Mouse (Mus musculus) thymus, adult 2 months (tissue): Measurements from ENCODE around the gene Ndufa7. TPM values are rescaled to one million over a fixed set of nuclear protein-coding genes. Genes with fewer than 3 reads are reported as not detected.
"Not testable (repeated sequence)": the region's sequence is repeated elsewhere in the genome, so short reads cannot be mapped to it uniquely, and the experiment has no call there.

Experiments
- DNase-seq: peaks from one replicate; pipeline ENCODE4 v3.0.0; 2021
- H3K27ac ChIP-seq: fragments of 200-500 bp; 2 replicates; pipeline ENCODE4 v1.5.1; 2012; ENCODE audit warnings: low read length, control low read depth; ENCODE audit not compliant: control insufficient read depth, insufficient read depth
- H3K27me3 ChIP-seq: fragments of 200-500 bp; 2 replicates; pipeline ENCODE4 v1.6.1; 2012; ENCODE audit warnings: mild to moderate bottlenecking, low read length, moderate library complexity, mixed read lengths; ENCODE audit not compliant: control insufficient read depth, insufficient read depth
- H3K36me3 ChIP-seq: fragments of 200-500 bp; 2 replicates; pipeline ENCODE4 v1.6.1; 2012; ENCODE audit warnings: mild to moderate bottlenecking, low read length, moderate library complexity; ENCODE audit not compliant: control insufficient read depth, insufficient read depth
- H3K4me1 ChIP-seq: fragments of 200-500 bp; replicated peaks from 2 replicates; pipeline ENCODE4 v1.6.1; 2012; ENCODE audit warnings: low read length; ENCODE audit not compliant: control insufficient read depth, insufficient read depth
- H3K4me3 ChIP-seq: fragments of 200-500 bp; 2 replicates; pipeline ENCODE4 v1.5.1; 2012; ENCODE audit warnings: mild to moderate bottlenecking, low read length, control low read depth, moderate library complexity; ENCODE audit not compliant: control insufficient read depth, insufficient read depth
- CTCF ChIP-seq: fragments of 200-500 bp; IDR thresholded peaks from 2 replicates; pipeline ENCODE4 v1.5.1; 2012; ENCODE audit warnings: mild to moderate bottlenecking, control low read depth, low read length, moderate library complexity, borderline replicate concordance; ENCODE audit not compliant: control insufficient read depth, poor library complexity, insufficient read depth; ENCODE audit errors: extremely low read depth
- POLR2A ChIP-seq: fragments of 200-500 bp; IDR thresholded peaks from 2 replicates; pipeline ENCODE4 v1.6.1; 2012; ENCODE audit warnings: mild to moderate bottlenecking, low read length, control low read depth, moderate library complexity; ENCODE audit not compliant: control insufficient read depth, poor library complexity, insufficient read depth; ENCODE audit errors: extremely low read depth
- WGBS: fragments of 180-500 bp; shearing (Covaris S2); methylation state at CpG from one replicate; pipeline ENCODE4 v1.1.7; 2018; 5-methylcytosine and 5-hydroxymethylcytosine counted together
- polyA plus RNA-seq: library from polyadenylated mRNA; depleted of rRNA; stranded (reverse); fragments of >200 nt; gene quantifications from 2 replicates; pipeline ENCODE4 v1.2.3, GENCODE M21; 2012

Ndufa7 gene
- polyA plus RNA-seq, 1 experiment = 382 TPM

DNA sequence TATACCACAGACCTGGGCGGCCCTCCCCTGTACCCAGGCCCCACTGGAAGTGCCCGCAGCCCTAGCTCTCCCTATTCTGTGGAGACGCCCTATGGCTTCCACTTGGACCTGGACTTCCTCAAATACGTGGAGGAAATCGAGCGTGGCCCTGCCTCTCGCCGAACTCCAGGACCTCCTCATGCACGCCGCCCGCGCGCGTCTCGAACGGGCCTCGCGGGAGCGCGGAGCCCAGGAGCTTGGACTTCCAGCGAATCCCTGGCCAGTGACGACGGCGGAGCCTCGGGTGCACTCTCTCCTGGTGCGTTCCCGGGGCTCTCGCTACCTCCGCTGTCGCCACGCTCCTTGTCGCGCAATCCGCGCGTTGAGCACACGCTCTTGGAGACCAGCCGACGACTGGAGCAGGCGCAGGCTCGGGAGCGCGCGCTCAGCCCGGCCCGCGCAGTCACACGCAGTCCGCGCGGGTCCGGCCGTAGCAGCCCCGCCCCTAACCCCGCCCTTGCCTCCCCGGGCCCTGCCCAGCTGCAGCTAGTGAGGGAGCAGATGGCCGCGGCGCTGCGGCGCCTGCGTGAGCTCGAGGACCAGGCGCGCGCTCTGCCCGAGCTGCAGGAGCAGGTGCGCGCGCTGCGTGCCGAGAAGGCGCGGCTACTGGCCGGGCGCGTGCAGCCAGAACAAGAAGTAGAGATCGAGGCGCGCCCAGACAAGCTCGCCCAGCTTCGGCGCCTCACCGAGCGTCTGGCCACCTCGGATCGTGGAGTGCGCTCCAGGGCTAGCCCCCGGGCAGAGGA is 7.0 kb upstream of the Ndufa7 start:
- TF ChIP-seq POLR2A (peak; percentile 49; the same call in 1 of the 2 replicates), CTCF (peak; percentile 61; the same call in 1 of the 2 replicates)
- H3K4me1 ChIP-seq = peaks cover 13% of the 10 kb centered on the region
- under 1% methylated on average over 89 of the region's 89 CpGs for WGBS
- H3K4me3 ChIP-seq = peak overlapping the region; percentile 62
- peaks cover 7% of the 10 kb centered on the region for H3K36me3 ChIP-seq
- no peaks in the 10 kb centered on the region; the same call in 1 of the 2 replicates for H3K27me3 ChIP-seq
- H3K27ac ChIP-seq = no peak overlapping the region
- DNase-seq = peak; percentile 78

DNA sequence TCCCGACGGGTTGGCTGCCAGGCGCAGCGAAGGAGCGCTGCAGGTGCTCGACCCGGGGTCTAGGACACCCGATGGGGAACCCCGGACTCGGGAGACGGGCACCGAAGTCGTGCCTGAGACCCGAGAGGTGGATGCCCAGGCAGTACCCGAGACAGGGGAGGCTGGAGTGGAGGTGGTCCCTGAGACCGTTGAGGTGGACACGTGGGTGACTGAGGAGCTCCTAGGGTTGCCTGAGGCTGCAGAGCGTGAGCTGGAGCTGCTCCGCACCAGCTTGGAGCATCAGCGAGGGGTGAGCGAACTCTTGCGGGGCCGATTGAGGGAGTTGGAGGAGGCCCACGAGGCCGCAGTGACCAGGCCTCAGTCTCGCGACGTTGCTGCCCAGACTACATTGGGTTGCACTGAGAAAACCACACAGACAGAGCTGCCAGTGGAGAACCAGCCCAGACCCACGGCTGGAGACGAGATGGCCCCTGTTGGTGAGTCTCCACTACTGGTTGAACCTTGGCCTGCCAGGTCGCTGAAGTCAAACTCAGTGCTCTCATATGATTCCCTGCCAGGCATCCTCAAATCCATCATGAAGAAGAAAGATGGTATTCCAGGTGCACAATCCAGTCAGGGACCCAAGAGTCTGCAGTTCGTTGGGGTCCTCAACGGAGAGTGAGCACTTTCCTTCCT is 6.3 kb upstream of the Ndufa7 start:
- Histone ChIP-seq H3K4me3 (peak overlapping the region; percentile 62), H3K4me1 (peaks cover 13% of the 10 kb centered on the region), H3K27ac (no peak overlapping the region), H3K36me3 (peaks cover 12% of the 10 kb centered on the region), H3K27me3 (no peaks in the 10 kb centered on the region)
- WGBS = 23% methylated on average over 33 of the region's 33 CpGs
- TF ChIP-seq POLR2A = no peak
- TF ChIP-seq CTCF = no peak
- no peak for DNase-seq

DNA sequence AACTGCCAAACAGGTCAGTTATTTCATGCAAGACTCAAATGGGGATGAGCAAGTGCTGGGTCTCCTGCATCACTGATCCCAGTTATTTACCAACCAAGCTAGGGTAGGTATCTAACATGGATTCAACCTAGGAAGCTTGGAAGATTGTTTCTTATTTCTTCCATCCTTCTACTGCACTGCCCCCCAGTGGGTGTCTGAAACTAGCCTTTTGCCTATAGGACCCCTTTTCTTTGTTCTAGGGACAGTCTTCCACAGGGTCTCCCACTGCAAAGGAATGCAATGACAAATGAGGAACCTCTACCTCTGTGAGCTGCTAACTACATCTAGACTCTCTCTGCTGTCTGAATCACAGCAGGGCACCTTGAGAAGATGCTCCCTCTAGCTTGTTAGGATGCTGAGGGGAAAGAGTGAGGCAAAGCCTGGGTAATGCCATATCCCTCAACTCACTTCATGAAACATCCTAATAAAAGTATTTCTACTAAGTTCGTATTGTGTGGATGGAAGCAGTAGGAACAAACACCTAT is 1.9 kb upstream of the Ndufa7 start:
- no peak for DNase-seq
- Histone ChIP-seq H3K4me3 (no peak overlapping the region), H3K36me3 (peaks cover 12% of the 10 kb centered on the region), H3K27me3 (no peaks in the 10 kb centered on the region), H3K4me1 (peaks cover 21% of the 10 kb centered on the region), H3K27ac (no peak overlapping the region)
- WGBS = 93% methylated on average over 1 of the region's 1 CpGs
- TF ChIP-seq CTCF (no peak), POLR2A (no peak)

DNA sequence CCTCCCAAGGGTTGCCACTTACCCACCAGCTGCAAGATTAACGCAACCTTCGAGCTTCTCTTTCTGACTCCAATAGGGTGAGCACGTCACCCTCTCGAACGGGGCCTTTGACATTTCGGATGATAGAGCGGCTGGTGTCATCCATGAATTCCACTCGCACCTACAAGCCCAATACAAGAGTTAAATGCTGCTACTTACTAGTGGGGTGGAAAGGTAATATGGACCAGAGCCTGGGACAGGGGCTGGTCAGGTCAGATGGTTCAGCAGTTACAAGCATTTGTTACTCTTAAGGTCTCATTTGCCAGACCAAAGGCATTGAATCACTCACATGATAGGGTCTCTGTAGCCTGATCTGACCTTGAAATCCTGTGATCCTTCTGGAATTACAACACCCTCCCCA is 1.2 kb upstream of the Ndufa7 start:
- Histone ChIP-seq H3K4me1 (peaks cover 16% of the 10 kb centered on the region), H3K36me3 (peaks cover 12% of the 10 kb centered on the region)
- WGBS = 89% methylated on average over 8 of the region's 8 CpGs
- H3K27ac ChIP-seq, H3K27me3 ChIP-seq, DNase-seq, H3K4me3 ChIP-seq: not testable (repeated sequence)

DNA sequence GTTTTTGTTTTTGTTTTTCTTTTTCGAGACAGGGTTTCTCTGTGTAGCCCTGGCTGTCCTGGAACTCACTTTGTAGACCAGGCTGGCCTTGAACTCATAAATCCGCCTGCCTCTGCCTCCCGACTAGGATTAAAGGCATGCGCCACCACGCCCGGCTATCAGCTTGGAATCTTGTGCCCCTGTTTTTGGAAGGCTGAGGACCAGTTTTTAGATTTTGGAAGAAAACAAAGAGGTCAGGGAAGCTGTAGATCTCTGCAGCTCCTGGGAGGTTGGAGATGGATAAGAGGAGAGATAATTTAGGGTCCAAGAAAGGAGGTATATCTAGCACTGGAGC is 592 bp downstream of the Ndufa7 start:
- H3K4me1 ChIP-seq = peaks cover 12% of the 10 kb centered on the region
- not testable (repeated sequence) for DNase-seq, H3K27me3 ChIP-seq, H3K27ac ChIP-seq
- peak overlapping the region; percentile 95 for H3K4me3 ChIP-seq
- peaks cover 17% of the 10 kb centered on the region for H3K36me3 ChIP-seq
- 16% methylated on average over 6 of the region's 6 CpGs for WGBS

DNA sequence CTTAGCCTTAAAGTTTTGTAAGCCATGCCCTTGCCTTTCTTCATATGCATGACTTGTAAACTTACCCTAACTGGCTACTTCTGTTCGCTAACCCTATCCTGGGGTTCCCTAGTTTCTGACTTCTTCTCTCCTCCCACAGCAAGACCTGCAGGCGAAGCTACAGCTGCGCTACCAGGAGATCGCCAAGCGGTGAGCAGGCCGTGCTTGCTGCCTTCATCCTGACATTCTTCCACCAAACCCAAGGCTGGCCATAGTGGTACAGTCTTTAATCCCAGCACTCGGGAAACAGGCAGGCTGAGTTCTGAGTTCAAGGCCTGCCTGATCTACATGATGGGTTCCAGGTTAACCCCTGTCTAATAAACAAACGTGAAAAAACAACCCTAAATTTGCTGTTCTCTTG is 1.1 kb downstream of the Ndufa7 start:
- Histone ChIP-seq H3K4me1 (peaks cover 12% of the 10 kb centered on the region), H3K4me3 (no peak overlapping the region), H3K36me3 (peaks cover 22% of the 10 kb centered on the region), H3K27me3 (no peaks in the 10 kb centered on the region), H3K27ac (no peak overlapping the region)
- WGBS = 92% methylated on average over 8 of the region's 8 CpGs
- no peak for DNase-seq
- TF ChIP-seq POLR2A = no peak
- TF ChIP-seq CTCF = no peak
